Mouse (Mus musculus) kidney, embryonic 14.5 days (tissue): ENCODE data around the gene 9430015G10Rik. TPM values are rescaled to one million over a fixed set of nuclear protein-coding genes. Genes with fewer than 3 reads are reported as not detected.
A peak's percentile ranks its signal among the peaks of the same experiment; 100 is the strongest.

Experiments used
- ATAC-seq: fragments of 200-750 bp; cut with Nextera tagmentation; 2 replicates; pipeline ENCODE4 v1.8.0; 2017; ENCODE audit warnings: moderate number of reproducible peaks, mild to moderate bottlenecking, moderate TSS enrichment, moderate library complexity; ENCODE audit not compliant: low FRiP score, low TSS enrichment
- H3K27ac ChIP-seq: fragments of 300-500 bp; sonication (generic); 2 replicates; pipeline ENCODE4 v1.5.1; 2014; ENCODE audit warnings: low read depth, mild to moderate bottlenecking, low read length, moderate library complexity, mixed read lengths
- H3K27me3 ChIP-seq: fragments of 300-500 bp; sonication (generic); 2 replicates; pipeline ENCODE4 v1.6.1; 2014; ENCODE audit warnings: mild to moderate bottlenecking, low read length; ENCODE audit not compliant: control insufficient read depth, insufficient read depth
- H3K36me3 ChIP-seq: fragments of 300-500 bp; sonication (generic); 2 replicates; pipeline ENCODE4 v1.6.1; 2014; ENCODE audit warnings: low read length, mixed read lengths; ENCODE audit not compliant: control insufficient read depth, insufficient read depth
- H3K4me1 ChIP-seq: fragments of 300-500 bp; sonication (generic); 2 replicates; pipeline ENCODE4 v1.6.1; 2014; ENCODE audit warnings: low read length, mixed read lengths; ENCODE audit not compliant: control insufficient read depth, insufficient read depth
- H3K4me2 ChIP-seq: fragments of 300-500 bp; sonication (generic); replicated peaks from 2 replicates; pipeline ENCODE4 v1.6.1; 2014; ENCODE audit warnings: low read depth, mild to moderate bottlenecking, low read length
- H3K4me3 ChIP-seq: fragments of 300-500 bp; sonication (generic); 2 replicates; pipeline ENCODE4 v1.5.1; 2014; ENCODE audit warnings: mild to moderate bottlenecking, low read length
- H3K9ac ChIP-seq: fragments of 300-500 bp; sonication (generic); 2 replicates; pipeline ENCODE4 v1.6.1; 2014; ENCODE audit warnings: low read depth, mild to moderate bottlenecking, low read length, moderate library complexity
- H3K9me3 ChIP-seq: fragments of 300-500 bp; sonication (generic); 2 replicates; pipeline ENCODE4 v1.6.1; 2016; ENCODE audit warnings: low read length; ENCODE audit not compliant: control insufficient read depth
- WGBS: fragments of 180-500 bp; shearing (Covaris S2); extraction: QIAGEN DNeasy Blood & Tissue Kit; methylation state at CpG from one replicate; pipeline ENCODE4 v1.1.7; 2014; 5-methylcytosine and 5-hydroxymethylcytosine counted together
- polyA plus RNA-seq: library from polyadenylated mRNA; unstranded; fragments of >200 nt; fragmentation: Nextera tagmentation; extraction: Ambion mirVana; gene quantifications from 2 replicates; pipeline ENCODE4 v1.2.1, GENCODE M21; 2014

9430015G10Rik gene
- polyA plus RNA-seq, 1 experiment from 2014 or later = 47.3 TPM

DNA sequence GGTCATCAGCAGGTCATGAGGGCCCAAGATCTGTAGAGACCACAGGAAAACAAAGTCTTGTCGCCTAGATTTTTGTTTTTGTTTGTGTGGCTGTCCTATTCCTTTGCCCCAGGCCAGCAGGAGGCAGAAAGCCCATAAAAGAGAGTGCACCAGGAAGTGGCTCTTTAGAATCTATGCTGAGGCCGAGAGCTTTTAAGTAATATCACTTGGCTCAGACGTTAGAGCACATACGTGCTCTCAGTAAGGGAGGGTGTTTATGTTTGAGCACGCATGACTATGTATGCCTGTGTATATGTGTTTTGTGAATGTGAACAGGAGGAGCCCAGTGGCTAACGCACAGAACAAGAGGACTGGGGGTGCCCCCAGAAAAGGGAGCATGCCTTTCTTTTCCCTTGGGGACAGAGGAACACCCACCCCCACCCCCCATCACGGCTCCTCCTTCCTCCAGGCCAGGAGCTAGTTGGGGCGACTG, 32.8 kb upstream of the 9430015G10Rik start:
- Histone ChIP-seq H3K27ac (peak overlapping the region; percentile 75; the same call in 1 of the 2 replicates), H3K9ac (peak overlapping the region; percentile 56; the same call in 1 of the 2 replicates), H3K4me1 (peaks cover 16% of the 10 kb centered on the region; the same call in 1 of the 2 replicates), H3K4me3 (peak overlapping the region; percentile 41; the same call in 1 of the 2 replicates), H3K4me2 (peak overlapping the region; percentile 86), H3K9me3 (no peaks in the 10 kb centered on the region), H3K36me3 (no peaks in the 10 kb centered on the region), H3K27me3 (0 out of 2 replicates have a peak, but pooled peaks cover 6% of the 10 kb centered on the region)
- ATAC-seq = peak; percentile 48
- WGBS = 7% methylated on average over 8 of the region's 8 CpGs

DNA sequence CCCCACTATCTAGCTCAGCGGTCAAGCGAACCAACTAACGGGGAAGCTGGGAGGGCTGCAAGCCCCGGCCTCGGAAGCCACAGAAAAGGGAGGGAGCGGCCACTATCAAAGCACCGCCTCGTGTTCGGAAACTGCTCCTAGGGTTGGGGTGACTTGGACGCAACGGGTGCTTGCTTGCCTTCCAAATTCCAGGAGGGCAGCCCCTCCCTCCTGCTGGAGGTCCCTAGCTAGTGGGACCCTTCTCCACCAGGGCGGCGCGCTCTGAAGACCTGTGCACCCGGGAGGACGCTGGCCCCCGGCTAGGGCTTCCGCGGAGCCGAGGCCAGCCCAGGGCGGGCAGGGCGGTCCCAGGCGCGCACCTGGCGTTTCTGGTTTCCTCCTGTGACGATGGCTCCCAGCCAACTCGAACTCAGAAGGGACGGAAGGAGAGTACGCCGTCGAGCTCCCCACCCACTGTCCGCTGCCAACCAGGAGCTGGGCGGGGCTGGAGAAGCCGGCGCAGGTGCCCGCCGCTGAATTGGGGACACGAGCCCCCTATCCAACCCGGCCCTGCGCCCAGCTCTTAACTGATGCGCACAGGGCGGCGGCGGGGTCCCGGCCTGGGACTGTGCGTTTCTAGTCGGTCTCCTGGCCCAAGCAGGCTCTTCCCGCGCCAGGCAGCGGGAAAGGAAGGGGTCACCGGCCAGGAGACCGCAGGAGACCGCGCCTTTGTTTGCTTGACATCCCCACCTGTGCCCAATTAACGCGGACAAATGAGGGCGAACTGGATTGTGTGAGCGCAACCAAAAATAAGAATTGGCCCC, 32.1 kb upstream of the 9430015G10Rik start:
- Histone ChIP-seq H3K9me3 (no peaks in the 10 kb centered on the region), H3K9ac (peak overlapping the region; percentile 56), H3K4me2 (peak overlapping the region; percentile 86), H3K4me1 (peaks cover 21% of the 10 kb centered on the region; the same call in 1 of the 2 replicates), H3K4me3 (peak overlapping the region; percentile 41), H3K36me3 (no peaks in the 10 kb centered on the region), H3K27ac (peak overlapping the region; percentile 75), H3K27me3 (0 out of 2 replicates have a peak, but pooled peaks cover 6% of the 10 kb centered on the region)
- under 1% methylated on average over 58 of the region's 58 CpGs for WGBS
- peak; percentile 85 for ATAC-seq

DNA sequence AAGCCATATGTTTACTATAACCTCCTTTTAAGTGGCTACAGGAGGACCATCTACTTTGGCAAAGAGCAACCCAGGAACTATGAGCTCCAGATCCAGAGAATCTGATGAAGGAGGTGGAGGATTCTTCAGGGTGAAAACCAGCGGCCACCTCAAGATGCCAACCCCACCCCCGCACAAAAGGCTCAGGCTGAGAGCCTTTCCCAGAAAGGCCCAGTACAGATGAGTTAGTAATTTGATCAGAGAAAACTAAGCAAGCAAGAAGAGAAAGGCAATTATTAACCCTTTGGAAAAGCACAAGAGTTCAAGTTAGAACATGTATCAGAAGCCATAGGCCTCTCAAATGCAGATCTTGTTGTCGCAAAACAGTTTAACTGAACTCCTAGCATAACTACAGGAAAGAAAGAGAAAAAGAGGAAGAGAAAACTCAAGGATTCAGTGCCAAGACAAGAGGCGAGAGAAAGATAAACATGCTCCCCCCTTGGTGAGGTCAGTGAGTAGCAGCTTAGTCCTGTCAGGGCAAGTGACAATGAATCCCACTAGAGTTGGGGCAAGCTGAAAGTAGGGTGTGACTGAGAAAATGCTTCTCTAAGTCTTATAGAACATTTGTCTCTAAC, 27.1 kb upstream of the 9430015G10Rik start:
- Histone ChIP-seq H3K4me1 (0 out of 2 replicates have a peak, but pooled peaks cover 18% of the 10 kb centered on the region), H3K27ac (peak overlapping the region; percentile 83), H3K9ac (no peak overlapping the region), H3K9me3 (no peaks in the 10 kb centered on the region), H3K27me3 (0 out of 2 replicates have a peak, but pooled peaks cover 6% of the 10 kb centered on the region), H3K36me3 (no peaks in the 10 kb centered on the region), H3K4me3 (peak overlapping the region; percentile 22), H3K4me2 (peak overlapping the region; percentile 35)
- 28% methylated on average over 4 of the region's 4 CpGs for WGBS
- no peak; the same call in 1 of the 2 replicates for ATAC-seq

GRCm38 (mm10) chr4:156083348-156083747, 26.4 kb upstream of the 9430015G10Rik start:
- Histone ChIP-seq H3K27me3 (0 out of 2 replicates have a peak, but pooled peaks cover under 1% of the 10 kb centered on the region), H3K4me1 (0 out of 2 replicates have a peak, but pooled peaks cover 18% of the 10 kb centered on the region), H3K4me2 (peak overlapping the region; percentile 35), H3K4me3 (peak overlapping the region; percentile 22; the same call in 1 of the 2 replicates), H3K9me3 (no peaks in the 10 kb centered on the region), H3K9ac (peak overlapping the region; percentile 32; the same call in 1 of the 2 replicates), H3K36me3 (no peaks in the 10 kb centered on the region), H3K27ac (peak overlapping the region; percentile 83)
- 55% methylated on average over 5 of the region's 5 CpGs for WGBS
- peak; percentile 56 for ATAC-seq

DNA sequence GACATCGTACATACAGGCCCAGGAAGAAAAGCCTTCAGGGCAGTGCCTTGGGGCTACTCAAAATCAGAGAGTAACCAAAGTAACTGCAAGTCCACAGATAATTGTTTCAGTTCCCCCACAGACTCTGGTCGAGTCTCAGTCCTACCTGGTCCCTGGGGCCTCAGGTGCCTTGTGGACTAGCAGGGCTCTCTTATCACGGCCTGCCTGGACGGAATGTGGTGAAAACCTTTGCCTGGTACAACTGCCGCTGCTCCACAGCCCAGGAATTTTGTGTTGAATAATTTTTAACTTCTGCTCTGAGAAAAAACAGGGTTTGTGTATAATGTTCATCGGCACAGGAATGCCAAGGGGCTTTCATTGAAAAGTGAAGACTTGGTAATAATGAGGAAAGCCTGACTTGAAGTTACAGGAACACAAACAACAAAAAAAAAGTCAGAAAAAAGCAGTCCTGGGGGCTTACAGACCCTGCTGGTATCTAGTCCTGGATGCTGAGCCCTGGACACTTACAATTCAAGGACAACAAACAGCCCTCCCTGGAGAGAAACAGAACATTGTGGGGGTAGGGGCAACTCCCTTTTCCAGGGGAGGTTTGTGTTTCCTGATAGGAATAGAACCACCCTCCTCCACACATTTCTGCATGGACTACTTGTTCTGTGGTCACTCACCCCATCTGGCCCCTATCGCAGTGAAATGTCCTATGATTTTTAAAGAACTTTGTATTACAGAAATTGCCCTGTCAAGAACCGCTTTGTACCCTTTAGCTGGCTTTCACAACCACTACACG, 25.5 kb upstream of the 9430015G10Rik start:
- Histone ChIP-seq H3K9me3 (no peaks in the 10 kb centered on the region), H3K36me3 (no peaks in the 10 kb centered on the region), H3K27ac (peak overlapping the region; percentile 83), H3K4me3 (peak overlapping the region; percentile 1; the same call in 1 of the 2 replicates), H3K4me1 (0 out of 2 replicates have a peak, but pooled peaks cover 18% of the 10 kb centered on the region), H3K9ac (peak overlapping the region; percentile 32; the same call in 1 of the 2 replicates), H3K4me2 (peak overlapping the region; percentile 35), H3K27me3 (no peaks in the 10 kb centered on the region)
- peak; percentile 51; the same call in 1 of the 2 replicates for ATAC-seq
- WGBS = 56% methylated on average over 9 of the region's 9 CpGs

DNA sequence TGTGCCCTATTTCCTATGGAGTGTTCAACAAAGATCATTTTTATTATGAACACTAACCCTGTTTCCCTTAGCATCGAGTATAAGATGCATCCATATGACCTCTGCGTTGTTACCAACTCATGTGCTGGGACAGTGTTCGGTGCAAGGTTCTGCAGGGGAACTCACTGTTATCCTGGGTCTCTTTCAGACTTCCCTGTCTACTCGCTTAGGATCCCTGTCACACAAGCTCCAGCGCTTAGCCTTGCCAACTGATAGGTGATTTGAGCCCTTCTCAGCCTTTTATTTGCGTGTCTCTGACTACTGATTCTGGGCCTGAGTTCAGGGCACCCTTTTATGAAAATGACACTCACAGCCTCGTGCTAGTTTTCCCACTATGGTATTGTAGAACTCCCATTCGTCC, 24.5 kb upstream of the 9430015G10Rik start:
- no peak for ATAC-seq
- H3K27me3 ChIP-seq = no peaks in the 10 kb centered on the region
- H3K27ac ChIP-seq = peak overlapping the region; percentile 83
- no peak overlapping the region for H3K4me2 ChIP-seq
- WGBS = 87% methylated on average over 8 of the region's 8 CpGs
- no peak overlapping the region for H3K4me3 ChIP-seq
- no peaks in the 10 kb centered on the region for H3K36me3 ChIP-seq
- H3K9ac ChIP-seq = no peak overlapping the region
- no peaks in the 10 kb centered on the region for H3K9me3 ChIP-seq
- H3K4me1 ChIP-seq = 0 out of 2 replicates have a peak, but pooled peaks cover 18% of the 10 kb centered on the region

- Histone ChIP-seq H3K9ac (no peak overlapping the region), H3K36me3 (no peaks in the 10 kb centered on the region), H3K4me1 (0 out of 2 replicates have a peak, but pooled peaks cover 7% of the 10 kb centered on the region), H3K27ac (no peak overlapping the region), H3K4me3 (no peak overlapping the region), H3K27me3 (no peaks in the 10 kb centered on the region), H3K9me3 (no peaks in the 10 kb centered on the region), H3K4me2 (no peak overlapping the region)
- 41% methylated on average over 5 of the region's 5 CpGs for WGBS
- ATAC-seq = no peak
Measured at GRCm38 (mm10) chr4:156087398-156088087, 22.2 kb upstream of the 9430015G10Rik start.

DNA sequence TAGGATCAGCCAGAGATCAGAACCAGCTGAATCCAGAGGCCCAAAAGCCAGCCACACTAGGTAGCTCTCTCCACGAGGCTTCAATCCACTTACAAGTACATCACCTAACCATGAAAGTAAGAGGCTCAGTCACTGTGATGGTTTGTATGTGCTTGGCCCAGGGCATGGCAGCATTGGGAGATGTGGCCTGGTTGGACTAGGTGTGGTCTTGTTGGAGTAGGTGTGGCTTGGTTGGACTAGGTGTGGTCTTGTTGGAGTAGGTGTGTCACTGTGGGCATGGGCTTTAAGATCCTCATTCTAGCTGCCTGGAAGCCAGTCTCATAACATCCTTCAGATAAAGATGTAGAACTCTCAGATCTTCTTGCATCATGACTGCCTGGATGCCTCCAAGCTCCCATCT, 18.5 kb upstream of the 9430015G10Rik start:
- no peaks in the 10 kb centered on the region for H3K27me3 ChIP-seq
- H3K36me3 ChIP-seq = no peaks in the 10 kb centered on the region
- H3K27ac ChIP-seq = no peak overlapping the region
- H3K4me2 ChIP-seq = no peak overlapping the region
- 59% methylated on average over 1 of the region's 1 CpGs for WGBS
- H3K4me3 ChIP-seq = no peak overlapping the region
- no peaks in the 10 kb centered on the region for H3K9me3 ChIP-seq
- no peak overlapping the region for H3K9ac ChIP-seq
- no peaks in the 10 kb centered on the region for H3K4me1 ChIP-seq
- ATAC-seq = no peak
